Mouse (Mus musculus) heart, postnatal 0 days (tissue): ENCODE data around the gene Gstm2. TPM values are rescaled to one million over a fixed set of nuclear protein-coding genes. Genes with fewer than 3 reads are reported as not detected.

ENCODE experiments used
- ATAC-seq: fragments of 200-750 bp; cut with Nextera tagmentation; 2 replicates; pipeline ENCODE4 v1.8.0; 2017; ENCODE audit warnings: low read depth, moderate number of reproducible peaks, moderate library complexity; ENCODE audit not compliant: insufficient read depth
- DNase-seq: peaks from one replicate; pipeline ENCODE4 v3.0.0-alpha.2; 2016; ENCODE audit warnings: low spot score
- H3K27ac ChIP-seq: fragments of 300-500 bp; sonication (generic); 2 replicates; pipeline ENCODE4 v1.5.1; 2014; ENCODE audit warnings: low read depth, mild to moderate bottlenecking
- H3K27me3 ChIP-seq: fragments of 300-500 bp; sonication (generic); 2 replicates; pipeline ENCODE4 v1.6.1; 2014; ENCODE audit warnings: low read length, mixed read lengths; ENCODE audit not compliant: control insufficient read depth, insufficient read depth
- H3K36me3 ChIP-seq: fragments of 300-500 bp; sonication (generic); replicated peaks from 2 replicates; pipeline ENCODE4 v1.6.1; 2014; ENCODE audit warnings: low read length, mixed read lengths; ENCODE audit not compliant: control insufficient read depth, insufficient read depth
- H3K4me1 ChIP-seq: fragments of 300-500 bp; sonication (generic); 2 replicates; pipeline ENCODE4 v1.6.1; 2014; ENCODE audit warnings: antibody characterized with exemption; ENCODE audit not compliant: control insufficient read depth, insufficient read depth
- H3K4me2 ChIP-seq: fragments of 300-500 bp; sonication (generic); 2 replicates; pipeline ENCODE4 v1.6.1; 2014; ENCODE audit warnings: low read depth, mild to moderate bottlenecking, low read length, moderate library complexity
- H3K4me3 ChIP-seq: fragments of 300-500 bp; sonication (generic); 2 replicates; pipeline ENCODE4 v1.5.1; 2014; ENCODE audit warnings: low read depth, low read length
- H3K9ac ChIP-seq: fragments of 300-500 bp; sonication (generic); replicated peaks from 2 replicates; pipeline ENCODE4 v1.6.1; 2014; ENCODE audit warnings: low read depth, low read length, mixed read lengths
- H3K9me3 ChIP-seq: fragments of 300-500 bp; sonication (generic); replicated peaks from 2 replicates; pipeline ENCODE4 v1.6.1; 2016; ENCODE audit warnings: low read length; ENCODE audit not compliant: control insufficient read depth
- CTCF ChIP-seq: IDR thresholded peaks from 2 replicates; pipeline ENCODE4 v1.5.1; 2016; ENCODE audit warnings: antibody characterized with exemption, control low read depth, low read depth
- EP300 ChIP-seq: IDR thresholded peaks from 2 replicates; pipeline ENCODE4 v1.6.1; 2016; ENCODE audit warnings: antibody characterized with exemption, low read depth
- WGBS: fragments of 180-500 bp; shearing (Covaris S2); extraction: QIAGEN DNeasy Blood & Tissue Kit; methylation state at CpG from one replicate; pipeline ENCODE4 v1.1.7; 2014; 5-methylcytosine and 5-hydroxymethylcytosine counted together
- polyA plus RNA-seq: library from polyadenylated mRNA; unstranded; fragments of >200 nt; fragmentation: Nextera tagmentation; extraction: Ambion mirVana; gene quantifications from 2 replicates; pipeline ENCODE4 v1.2.1, GENCODE M21; 2015
- total RNA-seq: library from RNA; depleted of rRNA; stranded (reverse); fragments of >200 nt; gene quantifications from 2 replicates; pipeline ENCODE4 v1.2.3, GENCODE M21; 2014; ENCODE audit warnings: low replicate concordance

Gene Gstm2
- total and polyA plus RNA-seq, 2 experiments from 2014 or later = 69.6 to 97.9 TPM

GRCm38 (mm10) chr3:107984471-107984870, 1.8 kb downstream of the Gstm2 start:
- H3K4me3 ChIP-seq = no peak overlapping the region
- no peak overlapping the region for H3K9ac ChIP-seq
- H3K27me3 ChIP-seq = no peaks in the 10 kb centered on the region
- WGBS = 62% methylated on average over 5 of the region's 5 CpGs
- 0 out of 2 replicates have a peak, but pooled peaks cover 12% of the 10 kb centered on the region for H3K4me1 ChIP-seq
- H3K9me3 ChIP-seq = no peaks in the 10 kb centered on the region
- H3K36me3 ChIP-seq = no peaks in the 10 kb centered on the region
- ATAC-seq = no peak
- no peak overlapping the region for H3K27ac ChIP-seq
- no peak overlapping the region for H3K4me2 ChIP-seq
- TF ChIP-seq CTCF (no peak), EP300 (no peak)
- DNase-seq = no peak

GRCm38 (mm10) chr3:107983771-107984170, 2.5 kb downstream of the Gstm2 start:
- TF ChIP-seq CTCF (no peak), EP300 (no peak)
- Histone ChIP-seq H3K4me2 (no peak overlapping the region), H3K4me1 (0 out of 2 replicates have a peak, but pooled peaks cover 12% of the 10 kb centered on the region), H3K4me3 (no peak overlapping the region), H3K9ac (no peak overlapping the region), H3K27ac (no peak overlapping the region), H3K36me3 (no peaks in the 10 kb centered on the region), H3K27me3 (no peaks in the 10 kb centered on the region), H3K9me3 (no peaks in the 10 kb centered on the region)
- 49% methylated on average over 3 of the region's 3 CpGs for WGBS
- DNase-seq (no peak), ATAC-seq (no peak)

- no peaks in the 10 kb centered on the region for H3K36me3 ChIP-seq
- no peaks in the 10 kb centered on the region for H3K9me3 ChIP-seq
- 55% methylated on average over 6 of the region's 6 CpGs for WGBS
- TF ChIP-seq EP300 (no peak), CTCF (no peak)
- no peak overlapping the region for H3K4me3 ChIP-seq
- no peak overlapping the region for H3K27ac ChIP-seq
- H3K4me1 ChIP-seq = 0 out of 2 replicates have a peak, but pooled peaks cover 12% of the 10 kb centered on the region
- DNase-seq = no peak
- no peak overlapping the region for H3K9ac ChIP-seq
- no peaks in the 10 kb centered on the region for H3K27me3 ChIP-seq
- no peak overlapping the region for H3K4me2 ChIP-seq
- no peak for ATAC-seq
Measured at GRCm38 (mm10) chr3:107982726-107983125, 3.5 kb downstream of the Gstm2 start.

GRCm38 (mm10) chr3:107981261-107981660, 5.0 kb downstream of the Gstm2 start:
- DNase-seq = no peak
- TF ChIP-seq EP300 = no peak
- no peak for TF ChIP-seq CTCF
- Histone ChIP-seq H3K36me3 (no peaks in the 10 kb centered on the region), H3K9me3 (no peaks in the 10 kb centered on the region), H3K27ac (no peak overlapping the region), H3K4me1 (0 out of 2 replicates have a peak, but pooled peaks cover 12% of the 10 kb centered on the region), H3K4me2 (no peak overlapping the region), H3K9ac (no peak overlapping the region), H3K4me3 (no peak overlapping the region), H3K27me3 (no peaks in the 10 kb centered on the region)
- WGBS = 66% methylated on average over 3 of the region's 3 CpGs
- ATAC-seq = no peak

GRCm38 (mm10) chr3:107977691-107978090, 8.6 kb downstream of the Gstm2 start:
- no peak overlapping the region for H3K9ac ChIP-seq
- WGBS = 50% methylated on average over 3 of the region's 3 CpGs
- no peaks in the 10 kb centered on the region for H3K9me3 ChIP-seq
- H3K4me3 ChIP-seq = no peak overlapping the region
- H3K27ac ChIP-seq = no peak overlapping the region
- H3K4me2 ChIP-seq = no peak overlapping the region
- H3K4me1 ChIP-seq = no peaks in the 10 kb centered on the region
- DNase-seq (no peak), ATAC-seq (no peak)
- no peaks in the 10 kb centered on the region for H3K36me3 ChIP-seq
- TF ChIP-seq EP300 (no peak), CTCF (no peak)
- H3K27me3 ChIP-seq = no peaks in the 10 kb centered on the region

GRCm38 (mm10) chr3:107974237-107974636, 12.0 kb downstream of the Gstm2 start:
- no peak for DNase-seq
- no peaks in the 10 kb centered on the region for H3K4me1 ChIP-seq
- H3K9me3 ChIP-seq = no peaks in the 10 kb centered on the region
- H3K27ac ChIP-seq = no peak overlapping the region
- H3K36me3 ChIP-seq = no peaks in the 10 kb centered on the region
- H3K4me3 ChIP-seq = no peak overlapping the region
- no peak overlapping the region for H3K4me2 ChIP-seq
- TF ChIP-seq CTCF (no peak), EP300 (no peak)
- 0 out of 2 replicates have a peak, but pooled peaks cover 2% of the 10 kb centered on the region for H3K27me3 ChIP-seq
- ATAC-seq = no peak
- H3K9ac ChIP-seq = no peak overlapping the region
- WGBS = 93% methylated on average over 1 of the region's 1 CpGs
